Mouse (Mus musculus): Measurements from ENCODE around the gene Alas2.

Gene Alas2

DNA sequence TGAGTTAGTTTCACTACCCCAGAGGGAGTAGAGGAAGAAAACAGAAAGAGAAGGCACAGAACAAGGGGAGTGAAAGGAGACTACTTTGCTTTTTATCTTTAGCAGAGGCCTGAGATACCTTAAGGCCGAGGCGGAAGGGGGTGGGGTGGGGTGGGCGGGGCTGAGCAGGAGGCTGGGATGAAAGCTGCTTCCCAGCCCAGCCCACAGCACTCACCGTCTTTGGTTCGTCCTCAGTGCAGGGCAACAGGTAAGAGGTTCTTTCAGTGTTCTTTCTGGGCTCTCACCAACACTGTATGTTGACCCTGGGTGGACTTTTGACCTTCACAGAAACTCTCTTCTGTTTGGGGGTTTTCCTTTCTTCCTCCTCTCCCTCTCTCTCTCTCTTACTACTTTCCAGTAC lies at the start of gene Alas2:
Gene Alas2, plus strand, starts transcription at position 137 of the 400 bp plus-strand sequence.
- no peak for DNase-seq

DNA sequence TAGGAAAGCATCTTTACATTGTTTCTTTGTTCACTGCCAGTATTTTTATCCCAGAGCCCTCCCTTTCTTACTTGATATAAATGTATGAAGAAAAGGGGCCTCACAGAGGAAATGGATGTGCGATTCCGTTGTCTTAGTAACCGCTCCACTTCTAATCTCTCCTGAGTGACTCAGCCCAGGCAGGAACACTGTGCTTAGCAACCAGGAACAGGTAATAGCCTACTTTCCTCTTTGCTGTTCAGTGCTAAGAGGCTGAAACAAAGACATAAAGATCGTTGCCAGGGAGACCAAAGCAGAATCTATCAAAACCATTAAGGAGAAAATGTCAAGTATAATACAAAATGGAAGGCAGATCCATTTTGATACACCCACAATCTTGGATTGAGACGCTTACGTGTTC lies 38.5 kb upstream of the Alas2 start:
- no peak for DNase-seq

- no peak for DNase-seq
Observed at GRCm38 (mm10) chrX:150510631-150511030, 36.5 kb upstream of the Alas2 start.

DNA sequence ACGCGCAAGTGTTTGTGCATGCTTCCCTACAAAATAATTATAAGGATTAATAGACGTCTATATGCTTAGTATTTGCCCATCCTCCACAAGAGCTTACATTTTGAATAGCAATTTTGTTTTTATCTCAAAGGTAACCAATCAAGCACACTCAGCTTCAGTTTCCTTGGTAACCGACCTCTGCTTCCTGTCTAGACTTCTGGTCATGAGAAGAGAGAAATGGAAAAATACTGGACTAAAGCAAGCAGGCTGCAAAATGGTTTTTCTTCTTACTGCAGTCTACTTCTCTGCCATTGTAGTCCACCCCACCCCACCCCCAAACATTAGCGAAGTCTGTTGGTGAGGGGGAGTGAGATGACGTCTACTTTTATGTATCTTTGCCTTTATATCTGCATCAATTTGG lies 35.9 kb upstream of the Alas2 start:
- DNase-seq: no peak

- no peak for DNase-seq
Observed at GRCm38 (mm10) chrX:150514127-150514526, 33.0 kb upstream of the Alas2 start.

DNA sequence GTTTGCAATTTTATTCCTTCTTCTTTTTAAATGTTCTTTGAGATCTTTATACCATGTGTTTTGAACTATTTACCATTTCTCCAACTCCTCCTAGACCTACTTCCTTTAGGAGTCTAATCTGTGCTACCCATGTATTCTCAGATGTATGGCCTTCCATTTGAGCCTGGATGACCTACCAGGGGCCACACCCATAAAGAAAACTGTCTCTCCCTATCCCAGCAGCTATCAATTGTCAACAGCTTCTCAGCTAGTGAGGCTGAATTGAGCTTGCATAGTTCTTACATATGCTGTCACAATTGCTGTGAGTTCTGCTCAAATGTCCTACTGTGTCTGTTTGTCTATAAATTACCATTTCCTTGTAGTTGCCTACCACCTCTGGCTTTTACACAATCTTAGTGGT lies 31.2 kb upstream of the Alas2 start:
- DNase-seq: no peak

DNA sequence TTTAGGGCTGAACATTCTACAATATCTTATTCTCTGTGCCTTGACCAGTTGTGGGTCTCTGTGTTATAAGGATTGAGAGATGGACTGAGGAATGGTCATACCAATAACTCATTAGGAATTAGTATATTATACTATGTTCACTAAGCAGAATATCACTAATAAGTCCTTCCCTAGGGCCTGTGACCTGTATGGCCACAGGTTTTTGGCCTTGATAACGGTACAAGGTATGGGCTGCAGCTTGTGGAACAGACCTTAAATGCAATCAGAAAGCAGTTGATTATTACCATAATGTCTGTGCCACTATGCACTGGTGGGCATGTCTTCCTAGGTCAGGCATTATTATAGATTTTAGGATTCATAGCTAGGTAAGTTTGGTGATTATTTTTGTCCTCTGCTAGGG lies 30.7 kb upstream of the Alas2 start:
- no peak for DNase-seq

GRCm38 (mm10) chrX:150540111-150540510 lies 7.1 kb upstream of the Alas2 start:
- no peak for DNase-seq

DNA sequence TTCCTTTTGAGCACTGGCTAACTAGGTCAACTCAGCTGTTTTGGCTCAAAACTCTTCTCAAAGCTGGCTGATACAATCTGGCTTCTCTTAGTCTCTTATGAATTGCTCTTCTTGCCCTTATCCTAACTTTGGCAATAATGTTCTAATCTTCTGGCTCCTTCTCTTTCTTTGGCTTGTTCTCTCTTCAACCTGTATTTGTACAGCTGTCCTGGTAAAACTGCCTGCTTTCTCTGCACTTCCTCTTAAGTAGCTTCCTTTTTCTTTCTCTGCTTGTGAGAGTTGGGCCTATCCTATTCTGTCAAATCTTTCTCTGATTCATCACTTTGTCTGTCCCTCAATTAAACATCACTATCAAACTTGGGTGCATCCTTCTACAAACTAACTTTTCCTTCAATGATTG lies 5.5 kb upstream of the Alas2 start:
- no peak for DNase-seq

GRCm38 (mm10) chrX:150549639-150550038 lies 2.5 kb downstream of the Alas2 start:
- no peak for DNase-seq

- no peak for DNase-seq
Observed at GRCm38 (mm10) chrX:150551986-150552385, 4.8 kb downstream of the Alas2 start.

GRCm38 (mm10) chrX:150554032-150554431 lies 6.9 kb downstream of the Alas2 start:
- no peak for DNase-seq

DNA sequence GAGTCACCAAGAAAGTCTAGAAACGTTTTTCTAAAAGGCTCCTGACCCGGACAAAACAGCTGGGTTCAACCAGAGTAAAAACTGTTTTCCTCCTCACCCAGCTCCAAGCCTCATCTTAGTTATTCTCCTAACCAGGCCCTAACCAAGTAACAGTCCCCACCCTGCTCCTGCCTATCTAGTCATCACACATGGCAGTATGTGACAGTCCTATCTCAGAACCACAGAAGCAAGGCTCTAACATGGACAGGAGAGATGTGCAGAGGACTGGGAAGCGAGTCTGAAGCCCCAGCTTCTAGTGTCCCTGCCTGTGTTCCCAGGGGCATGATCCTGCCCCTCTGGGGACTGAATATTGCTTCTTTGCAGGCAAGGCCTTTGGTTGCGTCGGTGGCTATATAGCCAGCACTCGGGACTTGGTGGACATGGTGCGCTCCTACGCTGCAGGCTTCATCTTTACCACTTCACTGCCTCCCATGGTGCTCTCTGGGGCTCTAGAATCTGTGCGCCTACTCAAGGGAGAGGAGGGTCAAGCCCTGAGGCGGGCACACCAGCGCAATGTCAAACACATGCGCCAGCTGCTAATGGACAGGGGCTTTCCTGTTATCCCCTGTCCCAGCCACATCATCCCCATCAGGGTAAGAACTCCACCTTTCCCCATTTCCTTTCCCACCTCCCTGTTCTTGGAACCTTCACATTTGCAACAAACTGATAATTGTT lies 17.6 kb downstream of the Alas2 start:
- DNase-seq: no peak

GRCm38 (mm10) chrX:150581921-150582320 lies 34.7 kb downstream of the Alas2 start:
- no peak for DNase-seq

- no peak for DNase-seq
Observed at GRCm38 (mm10) chrX:150585116-150585515, 37.9 kb downstream of the Alas2 start.

DNA sequence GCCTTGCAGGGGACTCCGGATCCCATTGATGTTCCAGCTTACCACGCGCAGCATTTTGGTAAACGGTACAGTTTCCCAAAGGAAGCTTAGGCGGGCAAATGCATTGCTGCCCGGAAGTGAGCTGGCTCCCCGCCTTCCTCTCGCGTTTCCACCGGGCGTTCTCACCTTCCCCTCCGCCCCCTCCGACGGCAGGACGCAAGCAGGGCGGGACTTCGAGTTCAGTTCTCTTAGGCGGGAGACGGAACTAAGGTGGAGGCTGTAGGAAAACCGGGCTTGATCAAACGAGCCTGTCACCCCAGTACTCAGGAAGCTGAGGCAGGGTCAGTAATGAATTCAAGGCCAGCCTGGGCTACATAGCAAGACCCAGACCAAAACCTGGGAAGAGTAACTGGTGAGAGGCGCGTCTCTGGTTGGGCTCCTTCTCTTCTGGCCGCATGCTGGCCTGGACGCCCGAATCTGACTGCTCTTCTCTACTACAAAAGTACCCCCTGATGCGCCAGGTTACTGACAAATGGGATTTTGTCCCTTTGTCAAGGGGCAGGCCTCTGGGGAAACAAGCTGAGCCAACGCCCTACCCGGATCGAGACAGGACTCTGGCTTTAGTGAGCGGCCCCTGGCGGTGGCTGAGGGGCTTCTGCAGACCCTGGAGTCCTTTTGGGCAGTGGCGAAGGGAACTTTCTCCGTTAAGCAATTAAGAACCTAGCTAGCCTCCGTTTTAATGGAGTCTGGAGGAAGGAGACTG lies 41.0 kb downstream of the Alas2 start, which contains the start of gene Pfkfb1:
Gene Pfkfb1, plus strand, starts transcription at position 207 of the 742 bp plus-strand sequence.
- DNase-seq: peak; percentile 67

DNA sequence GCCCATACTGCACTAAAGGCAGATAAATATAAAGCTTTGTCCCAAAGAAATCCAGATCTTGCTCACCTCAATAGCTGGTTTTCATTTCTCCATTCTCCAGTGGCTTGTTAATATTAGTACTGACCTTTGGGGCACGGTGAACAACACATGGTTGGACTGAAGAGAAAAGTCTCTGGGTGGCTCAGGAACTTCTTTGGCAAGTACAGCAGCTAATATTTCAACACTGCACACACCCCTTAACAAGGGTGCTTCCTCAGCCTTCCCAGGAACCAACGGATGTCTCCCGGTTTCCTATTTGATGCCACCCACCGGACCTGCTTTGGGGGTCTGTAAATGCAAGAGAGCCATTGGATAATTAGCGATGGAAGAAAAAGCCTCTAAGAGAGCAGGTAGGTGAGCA lies 42.5 kb downstream of the Alas2 start, which contains the start of gene Apex2:
Gene Apex2, minus strand, starts transcription at position 173 of the 400 bp plus-strand sequence.
- no peak for DNase-seq

- DNase-seq: no peak
Observed at GRCm38 (mm10) chrX:150593266-150594035, 46.3 kb downstream of the Alas2 start.

DNA sequence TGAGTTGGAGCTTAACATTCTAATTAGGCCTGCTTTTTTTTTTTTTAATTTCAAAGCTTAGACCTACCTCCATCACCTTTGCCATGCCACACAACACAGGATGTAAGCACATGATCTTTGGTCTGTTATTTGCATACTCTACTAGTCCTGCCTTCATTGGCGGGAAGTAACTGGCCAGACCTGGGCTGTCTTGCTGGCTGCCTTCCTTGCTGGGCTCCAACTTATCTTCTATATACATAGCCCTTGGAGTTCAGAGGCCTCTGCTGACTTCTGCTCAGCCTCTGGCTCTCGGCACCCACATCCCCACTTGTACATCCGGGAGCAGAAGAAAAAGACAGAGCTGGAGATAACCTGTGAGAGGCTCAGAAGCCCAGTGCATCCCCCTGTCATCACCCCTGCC lies 47.0 kb downstream of the Alas2 start:
- no peak for DNase-seq

GRCm38 (mm10) chrX:150595016-150595760 lies 48.0 kb downstream of the Alas2 start:
- DNase-seq: no peak

DNA sequence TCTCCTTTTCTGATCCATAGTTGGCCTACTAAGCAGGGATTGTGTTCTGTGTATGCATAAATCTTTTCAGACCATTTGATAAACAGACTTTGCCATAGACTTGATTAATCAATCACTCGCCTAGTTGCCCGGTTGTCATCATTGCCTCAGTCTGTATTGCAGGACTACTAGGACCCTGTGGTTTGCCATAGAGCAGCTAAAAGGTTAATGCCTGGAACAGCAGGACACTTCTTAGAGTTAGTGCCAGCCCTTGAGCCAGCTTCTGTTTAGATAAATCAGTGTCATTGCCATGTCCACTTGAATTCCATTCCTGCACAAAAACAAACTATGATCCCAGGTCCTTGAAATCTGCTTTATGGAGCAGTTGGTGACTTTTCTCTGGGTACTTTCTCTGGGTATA lies 51.7 kb downstream of the Alas2 start:
- no peak for DNase-seq

Data from layer of hippocampus, adult 9-11 months (tissue).